Mouse (Mus musculus) CH12.LX (cell line): ENCODE results near the gene Iqschfp.

ENCODE experiments used
- CHD2 ChIP-seq: IDR thresholded peaks from 2 replicates; pipeline ENCODE4 v1.6.1; 2011; ENCODE audit warnings: low read length, improper control_type of control experiment
- CTCF ChIP-seq, 2 experiments: IDR thresholded peaks in 1 of 2; conservative IDR thresholded peaks in 1 of 2; 2 replicates each; pipeline ENCODE4 v1.5.1; 2011 to 2012; ENCODE audit warnings: low read depth in 2 of 2, low read length in 2 of 2, improper control_type of control experiment in 1 of 2, inconsistent platforms in 1 of 2, mild to moderate bottlenecking in 1 of 2, moderate library complexity in 1 of 2
- MXI1 ChIP-seq: IDR thresholded peaks from 2 replicates; pipeline ENCODE4 v1.6.1; 2011; ENCODE audit warnings: mild to moderate bottlenecking, low read depth, low read length, improper control_type of control experiment
- POLR2A ChIP-seq: IDR thresholded peaks from 2 replicates; pipeline ENCODE4 v1.6.1; 2011; ENCODE audit warnings: low read depth, mild to moderate bottlenecking, improper control_type of control experiment, low read length
- RCOR1 ChIP-seq: conservative IDR thresholded peaks from 2 replicates; pipeline ENCODE4 v1.6.1; 2012; ENCODE audit warnings: low read depth, mild to moderate bottlenecking, inconsistent platforms, low read length, improper control_type of control experiment
- ZC3H11A ChIP-seq: IDR thresholded peaks from 2 replicates; pipeline ENCODE4 v1.6.1; 2012; ENCODE audit warnings: low read depth, mild to moderate bottlenecking, inconsistent platforms, low read length, improper control_type of control experiment
- ZKSCAN1 ChIP-seq: IDR thresholded peaks from 2 replicates; pipeline ENCODE4 v1.6.1; 2012; ENCODE audit warnings: low read depth, inconsistent platforms, low read length, improper control_type of control experiment, borderline replicate concordance

DNA sequence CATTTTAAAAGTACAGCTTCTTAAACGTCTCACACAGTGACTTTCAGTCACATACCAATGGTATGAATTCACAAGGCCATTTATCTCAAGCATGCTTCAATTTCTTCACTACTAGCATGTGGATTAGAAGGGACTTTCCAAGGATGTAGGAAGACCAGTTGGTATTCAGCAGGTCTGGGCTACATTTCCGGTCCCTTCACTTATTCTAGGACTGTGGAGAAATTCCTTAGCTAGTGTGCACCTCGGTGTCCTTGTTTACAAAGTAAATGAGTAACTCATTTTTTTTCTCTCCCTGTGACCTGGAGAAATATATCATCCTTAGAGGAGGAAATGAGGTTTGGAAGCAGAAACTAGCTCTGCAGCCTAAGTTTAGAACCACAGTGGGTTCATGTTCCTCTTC is 578.0 kb downstream of the Iqschfp start:
- TF ChIP-seq POLR2A (no peak), MXI1 (no peak), ZC3H11A (no peak), ZKSCAN1 (no peak), RCOR1 (no peak), CTCF (conservative IDR thresholded peaks at IDR 0.05 in 1 of 2, IDR thresholded peaks at IDR 0.05 in 1 of 2; ENCODE audit: low read depth in 2 of 2, low read length in 2 of 2) (no peak), CHD2 (no peak)
